Mouse (Mus musculus) hindbrain, embryonic 10.5 days (tissue): Measurements from ENCODE around the gene Zfp2. TPM values are rescaled to one million over a fixed set of nuclear protein-coding genes. Genes with fewer than 3 reads are reported as not detected.

ENCODE experiments used
- DNase-seq: peaks from one replicate; pipeline ENCODE4 v3.0.0-alpha.2; 2017; ENCODE audit warnings: low spot score
- H3K27ac ChIP-seq: fragments of 300-500 bp; sonication (generic); 2 replicates; pipeline ENCODE4 v1.5.1; 2016; ENCODE audit warnings: mild to moderate bottlenecking, moderate library complexity
- H3K27me3 ChIP-seq: fragments of 300-500 bp; sonication (generic); 2 replicates; pipeline ENCODE4 v1.6.1; 2016; ENCODE audit warnings: mild to moderate bottlenecking; ENCODE audit not compliant: poor library complexity, insufficient read depth, severe bottlenecking
- H3K36me3 ChIP-seq: fragments of 300-500 bp; sonication (generic); 2 replicates; pipeline ENCODE4 v1.6.1; 2016; ENCODE audit warnings: mild to moderate bottlenecking, moderate library complexity
- H3K4me1 ChIP-seq: fragments of 300-500 bp; sonication (generic); replicated peaks from 2 replicates; pipeline ENCODE4 v1.6.1; 2016; ENCODE audit warnings: mild to moderate bottlenecking
- H3K4me3 ChIP-seq: fragments of 300-500 bp; sonication (generic); 2 replicates; pipeline ENCODE4 v1.5.1; 2016; ENCODE audit warnings: mild to moderate bottlenecking, moderate library complexity
- H3K9me3 ChIP-seq: fragments of 300-500 bp; sonication (generic); 2 replicates; pipeline ENCODE4 v1.6.1; 2016; ENCODE audit warnings: mild to moderate bottlenecking, moderate library complexity
- WGBS: fragments of 180-500 bp; shearing (Covaris S2); methylation state at CpG from one replicate; pipeline ENCODE4 v1.1.7; 2016; 5-methylcytosine and 5-hydroxymethylcytosine counted together
- polyA plus RNA-seq: library from polyadenylated mRNA; unstranded; fragments of >200 nt; fragmentation: Nextera tagmentation; extraction: Ambion mirVana; gene quantifications from 2 replicates; pipeline ENCODE4 v1.2.1, GENCODE M21; 2016

The Zfp2 gene
- polyA plus RNA-seq, 1 experiment from 2014 or later, result 27.8 TPM

GRCm38 (mm10) chr11:50914461-50914860 is 1.5 kb downstream of the Zfp2 start:
- H3K27ac ChIP-seq, result no peak overlapping the region
- peaks cover 55% of the 10 kb centered on the region for H3K36me3 ChIP-seq
- H3K9me3 ChIP-seq, result peaks cover 35% of the 10 kb centered on the region
- H3K4me3 ChIP-seq, result no peak overlapping the region
- no peaks in the 10 kb centered on the region for H3K27me3 ChIP-seq
- peaks cover 3% of the 10 kb centered on the region; the same call in 1 of the 2 replicates for H3K4me1 ChIP-seq
- 93% methylated on average over 3 of the region's 3 CpGs for WGBS
- no peak for DNase-seq

- WGBS, result 86% methylated on average over 1 of the region's 1 CpGs
- H3K36me3 ChIP-seq, result peaks cover 67% of the 10 kb centered on the region
- peaks cover 3% of the 10 kb centered on the region; the same call in 1 of the 2 replicates for H3K4me1 ChIP-seq
- H3K4me3 ChIP-seq, result no peak overlapping the region
- H3K9me3 ChIP-seq, result peaks cover 35% of the 10 kb centered on the region
- no peak for DNase-seq
- no peak overlapping the region for H3K27ac ChIP-seq
- H3K27me3 ChIP-seq, result no peaks in the 10 kb centered on the region
Observed at GRCm38 (mm10) chr11:50913301-50913700, 2.7 kb downstream of the Zfp2 start.

GRCm38 (mm10) chr11:50908136-50908535 is 7.8 kb downstream of the Zfp2 start:
- WGBS, result 94% methylated on average over 5 of the region's 5 CpGs
- peaks cover 74% of the 10 kb centered on the region for H3K9me3 ChIP-seq
- no peak overlapping the region for H3K4me3 ChIP-seq
- DNase-seq, result no peak
- H3K27me3 ChIP-seq, result no peaks in the 10 kb centered on the region
- no peak overlapping the region for H3K27ac ChIP-seq
- no peaks in the 10 kb centered on the region for H3K4me1 ChIP-seq
- peaks cover 100% of the 10 kb centered on the region for H3K36me3 ChIP-seq

- Histone ChIP-seq H3K4me3 (no peak overlapping the region), H3K4me1 (no peaks in the 10 kb centered on the region), H3K27me3 (no peaks in the 10 kb centered on the region), H3K27ac (no peak overlapping the region), H3K9me3 (peaks cover 87% of the 10 kb centered on the region), H3K36me3 (peaks cover 42% of the 10 kb centered on the region)
- 92% methylated on average over 1 of the region's 1 CpGs for WGBS
- no peak for DNase-seq
Observed at GRCm38 (mm10) chr11:50897359-50897758, 18.6 kb downstream of the Zfp2 start.

- no peaks in the 10 kb centered on the region for H3K36me3 ChIP-seq
- H3K4me3 ChIP-seq, result no peak overlapping the region
- WGBS, result 57% methylated on average over 2 of the region's 2 CpGs
- peaks cover 40% of the 10 kb centered on the region for H3K9me3 ChIP-seq
- H3K27ac ChIP-seq, result no peak overlapping the region
- H3K4me1 ChIP-seq, result peaks cover 5% of the 10 kb centered on the region
- H3K27me3 ChIP-seq, result no peaks in the 10 kb centered on the region
- DNase-seq, result no peak
Observed at GRCm38 (mm10) chr11:50892441-50892840, 23.5 kb downstream of the Zfp2 start.

- Histone ChIP-seq H3K4me1 (peaks cover 18% of the 10 kb centered on the region), H3K36me3 (peaks cover 34% of the 10 kb centered on the region), H3K4me3 (peak within 1 kb of the TSS; percentile 60), H3K9me3 (peaks cover 4% of the 10 kb centered on the region; the same call in 1 of the 2 replicates), H3K27ac (peak within 1 kb of the TSS; percentile 87), H3K27me3 (no peaks in the 10 kb centered on the region)
- 6% methylated on average over 26 of the region's 26 CpGs for WGBS
- DNase-seq, result peak; percentile 92
Observed at GRCm38 (mm10) chr11:50887390-50888128, 28.4 kb downstream of the Zfp2 start, which contains the start of gene Zfp454. Gene Zfp454 (minus strand): TSS chr11:50887651.

GRCm38 (mm10) chr11:50886933-50887293 is 29.1 kb downstream of the Zfp2 start:
- no peak for DNase-seq
- Histone ChIP-seq H3K27ac (peak overlapping the region; percentile 87), H3K9me3 (no peaks in the 10 kb centered on the region), H3K27me3 (no peaks in the 10 kb centered on the region), H3K4me1 (peaks cover 18% of the 10 kb centered on the region), H3K36me3 (peaks cover 41% of the 10 kb centered on the region), H3K4me3 (peak overlapping the region; percentile 60)
- 26% methylated on average over 10 of the region's 10 CpGs for WGBS

- 59% methylated on average over 8 of the region's 8 CpGs for WGBS
- peak overlapping the region; percentile 60 for H3K4me3 ChIP-seq
- H3K27ac ChIP-seq, result peak overlapping the region; percentile 87
- no peaks in the 10 kb centered on the region for H3K27me3 ChIP-seq
- peaks cover 46% of the 10 kb centered on the region for H3K36me3 ChIP-seq
- peaks cover 18% of the 10 kb centered on the region for H3K4me1 ChIP-seq
- peak; percentile 10 for DNase-seq
- no peaks in the 10 kb centered on the region for H3K9me3 ChIP-seq
Observed at GRCm38 (mm10) chr11:50886231-50886932, 29.6 kb downstream of the Zfp2 start.

GRCm38 (mm10) chr11:50883756-50884155 is 32.2 kb downstream of the Zfp2 start:
- H3K4me1 ChIP-seq, result peaks cover 18% of the 10 kb centered on the region
- no peaks in the 10 kb centered on the region for H3K27me3 ChIP-seq
- H3K36me3 ChIP-seq, result peaks cover 72% of the 10 kb centered on the region
- no peak for DNase-seq
- no peak overlapping the region for H3K4me3 ChIP-seq
- no peak overlapping the region for H3K27ac ChIP-seq
- H3K9me3 ChIP-seq, result no peaks in the 10 kb centered on the region; the same call in 1 of the 2 replicates
- WGBS, result 88% methylated on average over 3 of the region's 3 CpGs

GRCm38 (mm10) chr11:50878641-50879040 is 37.3 kb downstream of the Zfp2 start:
- no peaks in the 10 kb centered on the region for H3K27me3 ChIP-seq
- H3K4me1 ChIP-seq, result no peaks in the 10 kb centered on the region
- 93% methylated on average over 3 of the region's 3 CpGs for WGBS
- H3K4me3 ChIP-seq, result no peak overlapping the region
- H3K36me3 ChIP-seq, result peaks cover 100% of the 10 kb centered on the region
- peaks cover 39% of the 10 kb centered on the region for H3K9me3 ChIP-seq
- no peak overlapping the region for H3K27ac ChIP-seq
- DNase-seq, result no peak

GRCm38 (mm10) chr11:50850989-50851601 is 64.9 kb downstream of the Zfp2 start:
- Histone ChIP-seq H3K27me3 (peaks cover 70% of the 10 kb centered on the region), H3K4me3 (peak overlapping the region; percentile 60), H3K4me1 (peaks cover 27% of the 10 kb centered on the region), H3K9me3 (peaks cover 7% of the 10 kb centered on the region; the same call in 1 of the 2 replicates), H3K27ac (no peak overlapping the region), H3K36me3 (no peaks in the 10 kb centered on the region)
- under 1% methylated on average over 72 of the region's 72 CpGs for WGBS
- peak; percentile 41 for DNase-seq

- WGBS, result 2% methylated on average over 11 of the region's 11 CpGs
- Histone ChIP-seq H3K27ac (no peak within 1 kb of the TSS), H3K27me3 (peaks cover 70% of the 10 kb centered on the region), H3K4me1 (peaks cover 27% of the 10 kb centered on the region), H3K36me3 (no peaks in the 10 kb centered on the region), H3K9me3 (peaks cover 7% of the 10 kb centered on the region; the same call in 1 of the 2 replicates), H3K4me3 (peak within 1 kb of the TSS; percentile 60)
- peak; percentile 19 for DNase-seq
Observed at GRCm38 (mm10) chr11:50850177-50850735, 65.7 kb downstream of the Zfp2 start, which contains the start of gene Grm6. Gene Grm6 (plus strand): TSS chr11:50850685.
